Mouse (Mus musculus) limb, embryonic 14.5 days (tissue): ENCODE results near the gene Lrrn1. TPM values are rescaled to one million over a fixed set of nuclear protein-coding genes. Genes with fewer than 3 reads are reported as not detected.

ENCODE experiments used
- ATAC-seq: fragments of 200-750 bp; cut with Nextera tagmentation; 2 replicates; pipeline ENCODE4 v1.8.0; 2017; ENCODE audit warnings: low read depth, moderate number of reproducible peaks, moderate TSS enrichment; ENCODE audit not compliant: low FRiP score
- DNase-seq: peaks from one replicate; pipeline ENCODE4 v3.0.0-alpha.2; 2015; ENCODE audit warnings: low spot score
- H3K27ac ChIP-seq: fragments of 300-500 bp; sonication (generic); replicated peaks from 2 replicates; pipeline ENCODE4 v1.5.1; 2014; ENCODE audit warnings: low read depth, mild to moderate bottlenecking, low read length, moderate library complexity, mixed read lengths
- H3K27me3 ChIP-seq: fragments of 300-500 bp; sonication (generic); 2 replicates; pipeline ENCODE4 v1.6.1; 2014; ENCODE audit warnings: low read length, mixed read lengths; ENCODE audit not compliant: control insufficient read depth, insufficient read depth
- H3K36me3 ChIP-seq: fragments of 300-500 bp; sonication (generic); 2 replicates; pipeline ENCODE4 v1.6.1; 2014; ENCODE audit warnings: mild to moderate bottlenecking, low read length, moderate library complexity, mixed read lengths; ENCODE audit not compliant: control insufficient read depth, insufficient read depth
- H3K4me1 ChIP-seq: fragments of 300-500 bp; sonication (generic); 2 replicates; pipeline ENCODE4 v1.6.1; 2014; ENCODE audit warnings: antibody characterized with exemption, low read length, mixed read lengths; ENCODE audit not compliant: control insufficient read depth, insufficient read depth
- H3K4me2 ChIP-seq: fragments of 300-500 bp; sonication (generic); replicated peaks from 2 replicates; pipeline ENCODE4 v1.6.1; 2014; ENCODE audit warnings: low read depth, mild to moderate bottlenecking, low read length, moderate library complexity; ENCODE audit not compliant: severe bottlenecking
- H3K4me3 ChIP-seq: fragments of 300-500 bp; sonication (generic); replicated peaks from 2 replicates; pipeline ENCODE4 v1.5.1; 2014; ENCODE audit warnings: low read length
- H3K9ac ChIP-seq: fragments of 300-500 bp; sonication (generic); 2 replicates; pipeline ENCODE4 v1.6.1; 2014; ENCODE audit warnings: mild to moderate bottlenecking, low read depth, low read length, moderate library complexity; ENCODE audit not compliant: severe bottlenecking
- H3K9me3 ChIP-seq: fragments of 300-500 bp; sonication (generic); 2 replicates; pipeline ENCODE4 v1.6.1; 2016; ENCODE audit warnings: low read length; ENCODE audit not compliant: control insufficient read depth
- POLR2A ChIP-seq: fragments of 200-500 bp; IDR thresholded peaks from 2 replicates; pipeline ENCODE4 v1.8.0; 2012; ENCODE audit warnings: inconsistent platforms, mild to moderate bottlenecking, moderate library complexity, borderline replicate concordance; ENCODE audit not compliant: insufficient read depth, insufficient read length; ENCODE audit errors: extremely low read depth
- WGBS: fragments of 180-500 bp; shearing (Covaris S2); extraction: QIAGEN DNeasy Blood & Tissue Kit; methylation state at CpG from one replicate; pipeline ENCODE4 v1.1.7; 2014; 5-methylcytosine and 5-hydroxymethylcytosine counted together
- polyA plus RNA-seq, 2 experiments: library from polyadenylated mRNA; depleted of rRNA in 1 of 2; stranded (reverse) in 1 of 2; unstranded in 1 of 2; fragments of >200 nt; fragmentation: Nextera tagmentation in 1 of 2; extraction: Ambion mirVana in 1 of 2; gene quantifications; 2 replicates each; pipeline versions ENCODE4 v1.2.1 to v1.2.3; 2012 to 2014

The Lrrn1 gene
- polyA plus RNA-seq, 2 experiments: 49.5 to 65.0 TPM

DNA sequence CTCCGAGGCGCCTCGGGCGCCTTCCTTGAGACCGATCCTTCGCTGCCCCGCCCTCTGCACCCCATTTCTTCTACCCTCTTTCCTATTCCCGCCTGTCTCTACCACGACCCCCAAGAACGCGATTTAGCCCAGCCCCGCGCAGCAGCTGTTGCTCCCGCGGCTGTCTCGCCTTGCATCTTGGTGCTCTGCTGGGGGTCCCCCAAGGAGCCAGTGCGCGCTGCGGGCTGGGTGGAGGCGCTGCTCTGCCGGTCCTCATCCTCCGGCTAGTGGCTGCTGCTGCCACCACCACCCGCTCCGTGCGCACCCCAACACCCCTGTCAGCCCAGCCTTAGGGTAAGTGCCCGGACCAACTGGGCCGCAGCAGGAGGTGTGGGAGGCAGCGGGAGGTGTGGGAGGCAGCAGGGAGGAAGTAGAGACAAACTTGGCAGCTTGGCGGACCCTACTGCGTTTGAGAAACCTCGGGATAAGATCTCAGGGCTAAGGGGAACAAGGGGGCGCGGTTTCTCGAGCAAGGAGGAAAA, 403 bp downstream of the Lrrn1 start:
- peak overlapping the region; percentile 94 for H3K4me2 ChIP-seq
- no peak for TF ChIP-seq POLR2A
- ATAC-seq (peak; percentile 75), DNase-seq (peak; percentile 10)
- H3K9me3 ChIP-seq: no peaks in the 10 kb centered on the region
- under 1% methylated on average over 27 of the region's 34 CpGs for WGBS
- H3K27ac ChIP-seq: peak overlapping the region; percentile 48; the same call in 1 of the 2 replicates
- H3K9ac ChIP-seq: peak overlapping the region; percentile 59
- peaks cover 6% of the 10 kb centered on the region; the same call in 1 of the 2 replicates for H3K4me1 ChIP-seq
- H3K4me3 ChIP-seq: peak overlapping the region; percentile 66
- no peaks in the 10 kb centered on the region for H3K27me3 ChIP-seq
- no peaks in the 10 kb centered on the region for H3K36me3 ChIP-seq

DNA sequence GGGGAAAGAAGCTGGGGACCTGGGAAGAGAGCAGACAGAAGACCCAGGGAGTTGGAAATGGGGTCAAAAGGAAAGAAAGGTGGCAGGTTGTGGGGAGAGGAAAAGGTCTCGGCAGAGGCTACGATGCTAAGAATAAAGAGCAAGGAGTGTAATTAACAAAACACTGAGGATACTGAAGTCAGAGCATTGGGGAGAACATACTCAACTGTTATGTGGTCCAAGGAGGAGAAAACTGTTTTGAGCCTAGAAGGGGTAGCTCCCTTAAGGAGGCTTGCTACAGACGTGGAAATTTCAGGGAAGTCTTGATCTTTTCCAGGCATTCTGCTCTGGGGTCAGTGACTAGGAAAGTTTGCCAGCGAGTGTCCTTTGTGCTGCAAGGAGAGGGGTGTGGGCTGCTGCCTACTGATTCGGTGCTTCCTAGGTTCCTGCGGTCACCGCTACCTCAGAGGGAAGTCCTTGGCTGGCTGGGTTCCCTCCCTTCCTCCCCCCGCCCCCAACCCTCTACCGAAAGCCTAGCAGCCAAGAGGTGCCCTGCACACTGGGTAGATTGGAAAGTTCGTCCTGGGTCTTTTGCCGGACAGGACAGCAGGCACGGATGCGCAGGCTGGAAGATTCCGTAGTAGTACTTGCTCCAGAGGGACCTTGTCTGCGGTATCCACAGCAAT, 1.2 kb downstream of the Lrrn1 start:
- H3K9ac ChIP-seq: peak overlapping the region; percentile 59
- WGBS: 6% methylated on average over 14 of the region's 15 CpGs
- peak overlapping the region; percentile 94 for H3K4me2 ChIP-seq
- no peaks in the 10 kb centered on the region for H3K27me3 ChIP-seq
- no peak overlapping the region for H3K27ac ChIP-seq
- no peaks in the 10 kb centered on the region for H3K36me3 ChIP-seq
- TF ChIP-seq POLR2A: no peak
- peaks cover 6% of the 10 kb centered on the region; the same call in 1 of the 2 replicates for H3K4me1 ChIP-seq
- DNase-seq: no peak
- no peaks in the 10 kb centered on the region for H3K9me3 ChIP-seq
- no peak for ATAC-seq
- H3K4me3 ChIP-seq: peak overlapping the region; percentile 66

DNA sequence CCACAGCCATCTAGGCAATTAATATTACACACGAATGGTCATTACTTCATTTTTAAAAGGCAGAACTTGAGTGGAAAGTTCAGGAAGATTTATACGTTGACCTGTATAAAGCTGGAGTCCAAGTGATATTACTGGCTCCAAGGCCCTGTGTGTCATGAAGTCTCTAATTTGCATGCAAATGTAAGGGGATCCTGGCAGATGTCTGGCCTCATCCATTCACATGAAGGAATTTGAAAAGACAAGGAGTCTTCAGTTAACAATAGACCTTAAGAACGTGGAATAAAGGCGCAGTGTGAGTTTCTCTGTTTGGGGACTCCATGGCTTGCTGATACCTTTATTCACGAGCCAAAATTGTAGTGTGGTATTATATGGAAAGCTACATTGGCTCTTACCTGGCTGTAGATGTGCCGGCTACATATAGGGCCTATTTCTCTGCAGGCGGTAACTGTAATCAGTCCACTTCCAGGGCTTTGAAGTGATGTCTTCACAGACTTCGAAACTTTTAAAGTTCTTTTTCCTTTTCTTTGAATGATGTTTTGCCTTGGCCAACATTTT, 2.0 kb downstream of the Lrrn1 start:
- Histone ChIP-seq H3K4me3 (peak overlapping the region; percentile 66), H3K27ac (no peak overlapping the region), H3K9ac (no peak overlapping the region), H3K4me2 (peak overlapping the region; percentile 94), H3K36me3 (no peaks in the 10 kb centered on the region), H3K4me1 (peaks cover 6% of the 10 kb centered on the region; the same call in 1 of the 2 replicates), H3K27me3 (no peaks in the 10 kb centered on the region), H3K9me3 (no peaks in the 10 kb centered on the region)
- 61% methylated on average over 8 of the region's 8 CpGs for WGBS
- no peak for DNase-seq
- no peak for TF ChIP-seq POLR2A
- ATAC-seq: no peak

DNA sequence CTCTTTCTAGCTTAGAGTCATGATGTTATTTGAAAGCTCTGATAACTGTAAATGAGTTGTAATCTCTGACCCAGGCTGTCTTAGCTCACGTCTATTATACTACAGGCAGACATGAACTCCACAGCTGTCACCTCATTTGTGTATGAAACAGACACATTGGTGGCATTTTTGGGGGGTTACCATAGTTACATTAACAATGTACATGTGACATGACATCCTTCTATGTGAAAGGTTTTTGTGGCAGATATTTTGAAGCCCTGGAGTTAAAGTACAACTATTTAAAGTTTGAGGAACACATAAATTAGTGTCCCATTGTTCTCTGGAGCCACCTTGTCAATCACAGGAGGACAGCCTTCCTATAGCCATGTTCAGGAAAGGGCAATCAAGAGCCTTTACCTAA, 5.0 kb downstream of the Lrrn1 start:
- H3K36me3 ChIP-seq: no peaks in the 10 kb centered on the region
- DNase-seq: no peak
- no peak for TF ChIP-seq POLR2A
- no peak for ATAC-seq
- H3K9ac ChIP-seq: no peak overlapping the region
- no peak overlapping the region for H3K4me3 ChIP-seq
- no peaks in the 10 kb centered on the region for H3K27me3 ChIP-seq
- peaks cover 6% of the 10 kb centered on the region; the same call in 1 of the 2 replicates for H3K4me1 ChIP-seq
- no peaks in the 10 kb centered on the region for H3K9me3 ChIP-seq
- no peak overlapping the region for H3K27ac ChIP-seq
- WGBS: 48% methylated on average over 1 of the region's 1 CpGs
- no peak overlapping the region for H3K4me2 ChIP-seq

DNA sequence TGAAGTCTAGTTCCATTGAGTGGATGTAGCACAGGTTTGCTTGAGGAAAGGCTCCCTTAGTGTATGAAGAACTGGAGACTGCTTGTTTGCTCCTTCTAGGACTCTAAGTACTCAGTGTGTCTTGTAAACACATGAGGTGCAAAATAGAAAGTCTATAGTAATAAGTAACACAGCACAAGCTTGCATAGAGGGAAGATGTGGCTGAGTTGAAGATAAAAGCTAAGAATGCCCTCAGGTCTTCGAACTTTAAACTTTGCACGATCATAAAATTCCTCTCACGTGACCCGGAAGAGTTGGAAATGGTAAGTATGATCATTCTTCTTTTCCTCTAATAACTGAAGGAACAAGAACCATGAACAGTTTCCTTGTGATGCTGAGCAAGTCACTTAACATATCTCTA, 7.1 kb downstream of the Lrrn1 start:
- WGBS: 92% methylated on average over 4 of the region's 4 CpGs
- no peak for TF ChIP-seq POLR2A
- DNase-seq (no peak), ATAC-seq (no peak)
- H3K36me3 ChIP-seq: no peaks in the 10 kb centered on the region
- no peak overlapping the region for H3K9ac ChIP-seq
- no peak overlapping the region for H3K4me3 ChIP-seq
- H3K27me3 ChIP-seq: no peaks in the 10 kb centered on the region
- H3K4me2 ChIP-seq: no peak overlapping the region
- H3K27ac ChIP-seq: no peak overlapping the region
- H3K9me3 ChIP-seq: no peaks in the 10 kb centered on the region
- no peaks in the 10 kb centered on the region for H3K4me1 ChIP-seq
